Mouse (Mus musculus) gastrocnemius, adult 18-20 months (tissue): Measurements from ENCODE around the gene Gorasp1. TPM values are rescaled to one million over a fixed set of nuclear protein-coding genes. Genes with fewer than 3 reads are reported as not detected.

Experiments
- DNase-seq: peaks from one replicate; pipeline ENCODE4 v3.0.0; 2021; ENCODE audit warnings: low spot score
- long read RNA-seq, 2 experiments: library from polyadenylated mRNA; stranded (forward); transcript quantifications; one replicate each; pipeline ENCODE4 v2.0.0; 2021
- total RNA-seq, 2 experiments: library from RNA; stranded (reverse); gene quantifications; 2 replicates each; pipeline ENCODE4 v1.2.3; 2021

The Gorasp1 gene
- total RNA-seq = 10 to 100 TPM; 21.0 to 21.6 TPM
- long read RNA-seq, experiment 1, transcript Gorasp1-201 (9 exons, 3,906 nt) = major isoform, 42 of 45 reads
- long read RNA-seq, experiment 1, partial matches to known transcripts = 1 of 45 reads
- long read RNA-seq, experiment 1, other reads (novel, unspliced or antisense) = 2 of 45 reads
- long read RNA-seq, experiment 2, transcript Gorasp1-201 (9 exons, 3,906 nt) = major isoform, 28 of 31 reads
- long read RNA-seq, experiment 2, partial matches to known transcripts = 2 of 31 reads
- long read RNA-seq, experiment 2, other reads (novel, unspliced or antisense) = 1 of 31 reads

GRCm38 (mm10) chr9:119937005-119937773 is at the start of gene Gorasp1, which contains the start of gene Ttc21a:
Gene Gorasp1, minus strand, starts transcription at chr9:119937565.
Gene Ttc21a, plus strand, starts transcription at chr9:119937606.
- peak; percentile 95 for DNase-seq

- no peak for DNase-seq
Measured at GRCm38 (mm10) chr9:119985881-119986574, 48.7 kb upstream of the Gorasp1 start.

- no peak for DNase-seq
Measured at GRCm38 (mm10) chr9:119984536-119985011, 47.2 kb upstream of the Gorasp1 start, which contains the start of gene Csrnp1. Gene Csrnp1, minus strand, starts transcription at chr9:119984658.

GRCm38 (mm10) chr9:119983585-119984535 is 46.5 kb upstream of the Gorasp1 start:
- DNase-seq = peak; percentile 90

GRCm38 (mm10) chr9:119982956-119983551 is 45.7 kb upstream of the Gorasp1 start:
- peak; percentile 61 for DNase-seq

GRCm38 (mm10) chr9:119982241-119982811 is 45.0 kb upstream of the Gorasp1 start:
- peak; percentile 56 for DNase-seq

GRCm38 (mm10) chr9:119981183-119982179 is 44.1 kb upstream of the Gorasp1 start:
- peak; percentile 74 for DNase-seq

GRCm38 (mm10) chr9:119980770-119981182 is 43.4 kb upstream of the Gorasp1 start:
- no peak for DNase-seq

- no peak for DNase-seq
Measured at GRCm38 (mm10) chr9:119979749-119980148, 42.4 kb upstream of the Gorasp1 start.

- no peak for DNase-seq
Measured at GRCm38 (mm10) chr9:119978811-119979441, 41.6 kb upstream of the Gorasp1 start.

- no peak for DNase-seq
Measured at GRCm38 (mm10) chr9:119978151-119978810, 40.9 kb upstream of the Gorasp1 start.

GRCm38 (mm10) chr9:119977557-119978060 is 40.2 kb upstream of the Gorasp1 start:
- DNase-seq = no peak

GRCm38 (mm10) chr9:119976704-119977556 is 39.6 kb upstream of the Gorasp1 start:
- DNase-seq = no peak

GRCm38 (mm10) chr9:119975286-119975685 is 37.9 kb upstream of the Gorasp1 start:
- no peak for DNase-seq

- DNase-seq = no peak
Measured at GRCm38 (mm10) chr9:119974609-119975008, 37.2 kb upstream of the Gorasp1 start.

GRCm38 (mm10) chr9:119973869-119974520 is 36.6 kb upstream of the Gorasp1 start:
- DNase-seq = no peak
